Mouse (Mus musculus) heart, adult 9 months (tissue): ENCODE measurements around the gene Ctsl.

Experiments
- DNase-seq, 2 experiments: peaks; one replicate each; pipeline ENCODE4 v3.0.0; 2022; ENCODE audit warnings: low spot score in 2 of 2

Ctsl gene

DNA sequence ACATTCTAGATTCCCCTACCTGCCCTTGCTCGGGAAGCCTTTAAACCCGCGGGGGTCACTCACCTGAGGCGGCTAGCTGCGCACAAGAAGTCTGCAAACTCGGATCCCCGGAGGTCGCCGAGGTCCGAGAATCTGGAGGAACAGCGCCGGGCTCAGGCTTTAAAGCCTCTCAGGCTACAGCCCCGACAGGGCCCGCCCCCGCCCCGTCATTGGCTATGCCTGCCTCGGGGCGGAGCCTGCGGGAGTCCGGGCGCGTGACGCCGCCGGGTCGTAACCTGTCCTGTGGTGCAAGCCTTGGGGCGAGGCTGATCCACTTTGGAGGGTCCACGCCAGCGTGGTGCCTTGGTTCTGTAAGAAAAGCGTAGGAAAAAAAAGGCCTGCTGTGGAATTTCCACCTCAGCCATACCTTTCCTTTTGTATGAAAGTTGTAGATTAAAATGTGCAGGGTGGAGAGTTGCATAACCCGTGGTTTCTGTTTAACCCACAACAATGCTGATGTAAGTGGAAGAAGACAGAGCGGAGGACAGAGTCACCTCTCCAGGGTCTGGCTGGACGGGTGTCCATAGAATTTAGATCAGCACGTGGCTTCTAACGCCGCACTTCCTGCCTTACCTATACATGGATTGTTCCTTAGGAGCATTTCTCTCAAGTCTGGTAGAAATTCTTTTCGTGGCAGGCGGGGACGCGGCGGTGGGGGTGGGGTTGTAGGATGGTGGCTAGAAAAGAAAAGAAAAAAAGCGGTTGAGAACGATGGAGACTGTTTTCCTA is at the start of gene Ctsl:
Gene Ctsl (minus strand): TSS at position 718 of the 768 bp plus-strand sequence.
- DNase-seq, result peak; percentile 97

DNA sequence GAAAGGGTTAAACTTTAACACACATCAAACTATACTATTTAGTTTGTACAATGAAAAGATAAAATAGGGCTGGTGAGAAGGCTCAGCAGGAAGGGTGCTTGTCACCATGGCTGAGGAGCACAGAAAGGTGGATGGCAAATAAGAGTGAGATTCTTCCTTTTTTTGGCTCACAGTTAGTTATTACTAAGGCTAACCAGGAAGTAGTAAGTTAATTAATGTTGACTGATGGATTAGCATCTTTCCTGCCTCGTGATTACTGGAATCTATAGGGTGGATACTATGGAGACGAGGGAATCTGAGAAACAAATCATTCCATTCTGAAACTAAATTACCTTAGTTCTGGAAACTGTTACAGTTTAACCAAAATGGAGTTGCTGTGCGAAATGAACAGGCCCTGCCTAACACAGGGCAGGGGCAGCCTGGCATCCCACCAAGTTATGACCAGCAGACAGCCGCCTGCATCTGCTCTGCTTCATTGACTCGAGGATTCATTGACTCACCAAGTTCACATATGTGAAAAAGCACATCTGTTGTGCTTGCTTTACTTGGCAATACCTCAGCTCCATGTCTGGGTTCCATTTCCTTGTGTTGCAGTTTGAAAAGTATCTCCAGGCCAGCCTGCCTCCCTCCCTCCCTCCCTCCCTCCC is 46.4 kb upstream of the Ctsl start:
- DNase-seq, result peak; percentile 34 to 41

DNA sequence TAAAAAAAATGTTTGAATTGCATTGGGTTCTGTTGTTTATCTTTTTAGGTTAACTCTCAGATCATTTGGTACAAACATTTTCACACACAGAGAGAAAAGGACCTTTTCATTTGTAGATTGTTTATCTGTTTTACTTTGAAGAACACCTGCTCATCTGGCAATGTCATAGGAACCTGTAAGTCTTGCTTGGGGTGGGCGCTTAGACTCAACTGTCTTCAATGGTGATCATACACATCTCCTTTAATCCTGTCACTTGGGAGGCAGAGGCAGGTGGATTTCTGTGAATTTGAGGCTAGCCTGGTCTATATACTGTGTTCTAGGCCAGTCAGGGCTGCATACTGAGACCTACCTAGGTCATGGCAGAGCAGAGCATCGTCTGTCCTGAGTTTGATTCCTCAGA is 45.0 kb upstream of the Ctsl start:
- DNase-seq, result no peak

DNA sequence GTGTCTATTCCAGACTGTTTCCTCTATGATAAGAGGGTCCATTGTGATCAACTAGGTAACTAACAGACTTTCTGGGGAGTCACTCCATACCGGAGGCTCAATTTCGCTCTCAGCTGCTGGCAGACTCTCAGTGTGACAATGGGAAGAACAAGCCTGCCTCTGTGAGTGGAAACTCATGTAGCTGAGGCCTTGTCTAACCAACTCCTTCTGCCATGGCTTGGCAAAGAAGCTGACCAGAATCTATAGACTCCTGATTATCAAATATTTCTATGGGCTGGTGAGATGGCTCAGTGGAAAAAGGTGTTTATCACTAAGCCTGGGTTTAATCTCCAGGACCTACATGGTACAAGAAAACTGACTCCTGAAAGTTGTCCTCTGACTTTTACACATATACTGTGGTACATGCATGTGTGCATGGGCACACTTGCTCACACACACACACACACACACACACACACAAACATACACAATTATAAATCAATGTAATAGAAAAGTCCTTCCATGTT is 42.1 kb upstream of the Ctsl start:
- DNase-seq, result no peak

DNA sequence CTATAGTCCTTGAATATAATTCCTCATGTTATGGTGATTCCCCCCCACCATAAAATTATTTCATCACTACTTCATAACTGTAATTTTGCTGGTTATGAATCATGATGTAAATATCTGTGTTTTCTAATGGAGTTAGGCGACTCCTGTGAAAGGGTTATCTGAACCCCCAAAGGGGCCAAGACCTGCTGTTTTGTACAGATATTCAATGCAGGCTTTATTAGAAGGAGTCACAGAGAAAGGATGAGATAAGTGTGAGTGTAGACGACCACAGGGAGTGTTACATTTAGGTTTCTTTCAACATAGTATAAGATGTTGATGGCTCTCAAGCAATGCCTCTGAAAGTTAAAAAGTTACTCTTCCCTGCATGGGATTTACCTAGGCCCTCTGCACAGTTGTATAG is 40.6 kb upstream of the Ctsl start:
- DNase-seq, result no peak

DNA sequence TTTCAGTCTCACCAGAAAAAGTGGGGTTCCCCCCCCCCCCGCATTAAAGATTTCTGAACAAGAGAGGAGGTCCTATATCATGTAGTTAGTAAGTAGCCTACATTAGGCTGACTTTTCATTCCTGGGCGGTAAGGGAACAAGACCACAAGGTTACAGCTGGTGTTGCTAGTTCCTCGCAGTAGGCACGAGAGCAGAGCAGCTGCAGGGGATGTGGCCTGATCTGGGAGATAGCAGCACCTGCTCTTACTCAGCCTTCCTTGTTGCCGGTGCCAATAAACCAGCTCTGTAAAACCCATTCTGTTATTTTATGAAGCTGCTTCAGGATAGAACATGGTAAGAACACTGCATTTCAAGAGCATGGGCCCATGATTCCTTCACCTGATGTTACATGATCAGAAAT is 39.9 kb upstream of the Ctsl start:
- no peak for DNase-seq

DNA sequence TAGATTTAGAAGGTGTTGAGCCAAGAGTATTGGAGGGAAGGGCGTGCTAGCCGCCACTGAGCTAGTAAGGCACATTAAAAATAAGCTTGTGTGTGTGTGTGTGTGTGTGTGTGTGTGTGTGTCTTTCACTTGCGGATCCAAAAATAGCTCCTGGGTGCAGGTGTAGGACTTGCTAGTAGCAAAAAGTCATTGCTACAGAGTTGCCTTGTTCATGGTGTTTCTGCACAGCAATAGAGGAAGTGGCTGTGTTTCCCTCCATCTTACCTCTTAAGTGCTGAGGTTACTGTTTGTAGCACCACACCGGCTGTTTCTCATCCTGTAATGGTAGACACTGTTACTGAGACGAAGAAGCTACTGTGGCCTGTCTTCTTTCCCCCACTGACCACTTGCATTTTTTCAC is 37.3 kb upstream of the Ctsl start:
- no peak for DNase-seq

DNA sequence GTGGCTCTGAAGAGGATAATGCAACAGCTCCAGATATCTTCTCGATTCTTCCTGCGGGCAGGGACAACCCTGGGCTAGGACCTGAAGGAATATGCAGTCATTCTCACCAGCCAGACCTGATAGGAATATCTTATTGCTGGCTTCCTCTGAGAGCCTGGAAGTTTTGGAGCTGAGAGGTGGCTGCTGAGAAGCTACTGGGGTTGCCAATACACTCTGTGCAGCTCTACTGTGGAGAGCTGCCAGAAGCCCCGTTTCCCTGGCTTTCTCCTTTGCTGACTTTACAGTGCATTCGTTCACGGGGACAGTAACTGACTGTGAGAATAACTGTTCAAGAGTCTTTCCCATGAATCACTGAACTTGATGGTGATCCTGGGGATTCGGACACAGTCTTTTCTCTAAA is 34.9 kb upstream of the Ctsl start:
- DNase-seq, result no peak

DNA sequence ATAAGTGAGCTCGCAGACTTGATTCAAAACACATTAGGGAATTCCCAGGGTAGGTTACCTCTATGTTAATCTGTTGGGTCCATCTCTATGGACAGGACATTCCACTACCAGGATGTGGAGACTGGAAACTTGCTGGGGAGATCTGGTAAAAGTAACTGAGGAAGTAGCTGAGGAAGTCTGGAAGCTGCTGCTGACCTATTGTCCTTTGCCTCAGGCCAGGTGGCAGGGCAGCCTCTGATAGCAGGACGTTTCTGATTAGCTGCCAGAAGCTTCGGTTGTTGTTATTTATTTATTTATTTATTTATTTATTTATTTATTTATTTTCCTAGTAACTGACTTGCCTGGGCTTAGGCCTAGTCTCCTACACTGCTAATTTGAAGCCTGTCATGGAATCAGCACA is 32.8 kb upstream of the Ctsl start:
- DNase-seq, result peak in 1 of 2 experiments; percentile 34

DNA sequence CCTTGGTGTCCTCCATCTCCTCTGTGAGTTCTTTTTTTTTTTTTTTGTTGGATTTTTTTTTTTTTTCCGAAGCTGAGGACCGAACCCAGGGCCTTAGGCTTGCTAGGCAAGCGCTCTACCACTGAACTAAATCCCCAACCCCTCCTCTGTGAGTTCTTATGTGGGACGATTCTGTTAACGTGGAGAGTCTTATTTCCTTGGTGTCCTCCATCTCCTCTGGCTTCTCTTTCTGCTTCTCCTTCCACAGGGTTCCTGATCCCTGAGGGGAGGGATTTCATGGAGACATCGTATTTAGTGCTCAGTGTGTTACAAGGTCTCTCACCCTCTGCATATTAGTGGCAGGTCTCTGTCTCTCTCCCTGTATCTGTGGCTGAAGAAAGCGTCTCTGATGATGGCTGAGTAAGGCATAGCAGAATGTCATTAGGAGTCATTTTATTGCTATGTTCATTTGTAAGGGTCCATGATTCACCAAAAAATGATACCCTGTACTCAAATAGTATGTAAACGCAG is 32.3 kb upstream of the Ctsl start:
- DNase-seq, result no peak

DNA sequence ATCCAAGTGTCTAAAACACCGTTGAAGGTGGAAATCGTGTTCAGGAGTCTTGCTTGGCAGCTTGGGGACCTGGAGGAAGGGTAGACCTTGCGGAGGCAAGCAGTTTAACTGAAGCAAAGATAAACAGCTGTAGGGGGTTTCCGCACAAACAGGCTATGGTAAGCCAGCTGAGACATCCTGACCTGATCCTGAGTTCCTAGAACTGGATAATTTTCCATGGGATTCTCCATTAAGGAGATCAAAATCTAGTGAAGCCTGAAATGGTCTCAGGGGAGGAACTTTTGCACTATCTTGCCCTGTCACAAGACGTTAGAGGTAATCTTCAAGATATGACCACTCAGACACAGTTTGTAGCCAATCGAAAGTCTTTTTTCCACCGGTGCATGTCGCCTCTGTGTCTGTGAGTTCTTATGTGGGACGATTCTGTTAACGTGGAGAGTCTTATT is 31.8 kb upstream of the Ctsl start:
- no peak for DNase-seq

DNA sequence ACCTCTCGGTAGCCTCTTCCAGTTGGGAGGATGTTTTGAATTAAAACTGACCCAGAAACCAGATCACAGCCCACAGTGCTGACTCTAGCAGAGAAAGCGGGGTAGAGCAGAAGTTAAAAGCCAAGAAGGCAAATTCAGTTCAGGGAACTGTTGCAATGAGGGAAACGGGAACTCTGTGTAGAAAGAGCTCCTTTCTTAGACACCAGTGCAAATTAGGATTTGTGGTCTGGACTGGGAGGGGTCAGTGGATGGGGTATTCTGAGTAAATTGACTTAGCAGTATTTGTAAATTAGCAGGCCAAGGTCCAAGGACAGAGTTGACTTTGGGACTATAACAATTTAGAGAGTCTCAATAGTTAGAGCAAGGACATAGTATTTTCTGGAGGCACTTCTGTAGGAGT is 31.3 kb upstream of the Ctsl start:
- DNase-seq, result peak in 1 of 2 experiments; percentile 42

DNA sequence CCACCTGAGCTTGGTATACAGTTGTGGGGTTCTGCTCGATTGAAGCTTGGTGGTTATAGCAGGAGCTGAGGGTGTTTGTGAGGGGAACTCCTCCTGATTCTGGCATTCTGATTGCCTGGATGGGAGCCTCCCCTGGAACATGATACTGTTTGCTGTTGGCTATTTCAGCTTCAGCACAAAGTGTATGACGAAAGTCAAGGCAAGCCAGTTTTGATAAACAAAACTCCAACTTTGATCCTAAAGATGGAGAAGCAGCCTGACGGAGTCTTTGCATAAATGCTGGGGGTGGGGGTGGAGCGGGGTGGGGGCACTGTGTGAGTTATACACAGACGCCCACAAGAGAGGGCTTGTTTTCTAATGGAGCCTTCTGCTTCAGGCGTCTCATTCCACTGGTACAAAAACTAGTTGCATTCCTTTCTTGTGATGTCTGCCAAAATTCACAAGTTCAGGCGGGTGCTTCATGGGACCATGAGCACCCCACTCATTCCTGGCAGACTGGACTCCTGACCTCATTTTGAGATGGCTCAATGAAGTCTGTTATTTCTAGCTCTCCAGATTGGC is 30.2 kb upstream of the Ctsl start:
- peak; percentile 68 to 75 for DNase-seq

DNA sequence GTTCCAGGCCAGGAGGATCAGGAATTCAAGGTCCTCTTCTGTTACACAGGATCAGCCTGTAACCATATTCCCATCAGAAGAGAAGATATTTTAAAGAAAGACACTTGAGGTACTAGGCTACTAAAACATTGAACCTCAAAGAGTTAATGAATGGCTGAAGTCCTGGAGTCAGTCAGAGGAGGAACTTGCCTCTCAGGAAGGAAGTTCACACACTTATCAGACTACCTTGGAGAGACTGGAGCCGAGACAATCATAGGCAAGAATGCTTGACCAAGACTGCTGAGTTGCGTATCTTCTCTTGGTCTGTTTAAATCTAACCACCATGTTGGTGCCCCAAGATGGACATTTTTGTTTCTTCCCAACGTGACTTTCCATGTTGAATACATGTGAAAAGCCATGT is 29.2 kb upstream of the Ctsl start:
- DNase-seq, result no peak

DNA sequence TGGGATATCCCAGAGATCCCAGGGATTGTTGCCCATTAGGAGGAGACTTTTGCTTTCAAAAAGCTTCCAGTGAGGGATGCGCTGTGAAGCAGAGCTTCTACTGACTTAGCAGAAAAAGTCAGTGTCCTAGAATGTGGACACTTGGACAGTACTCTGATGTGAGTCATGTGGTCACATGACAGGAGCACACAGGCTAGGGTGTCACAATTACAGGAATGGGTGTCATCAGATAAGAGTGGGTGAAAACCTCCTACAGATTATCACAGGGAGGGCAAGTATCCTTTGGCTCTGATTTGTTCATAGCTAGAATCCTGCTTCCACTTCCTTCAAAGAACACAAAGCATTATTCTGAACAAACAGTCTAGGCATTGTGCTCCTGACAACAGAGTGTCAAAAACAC is 27.4 kb upstream of the Ctsl start:
- DNase-seq, result no peak

DNA sequence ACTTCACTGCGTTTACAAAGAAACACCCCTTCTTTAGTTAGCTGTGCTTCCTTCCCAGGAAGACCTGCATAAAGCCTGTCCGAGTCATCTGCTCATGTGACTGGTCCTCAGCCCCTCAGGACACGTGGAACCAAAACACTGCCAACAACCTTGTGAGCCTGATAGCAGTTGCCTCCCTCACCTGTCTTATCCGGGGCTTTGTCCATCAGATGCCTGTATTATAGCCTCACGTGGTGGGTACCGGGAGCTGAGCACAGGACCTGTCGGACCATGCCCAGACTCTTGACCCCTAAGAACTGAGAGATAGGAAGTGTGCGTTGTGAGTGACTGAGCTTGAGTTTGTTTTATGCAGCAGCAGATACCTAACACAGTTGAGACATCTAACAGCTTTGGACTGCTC is 26.3 kb upstream of the Ctsl start:
- no peak for DNase-seq

DNA sequence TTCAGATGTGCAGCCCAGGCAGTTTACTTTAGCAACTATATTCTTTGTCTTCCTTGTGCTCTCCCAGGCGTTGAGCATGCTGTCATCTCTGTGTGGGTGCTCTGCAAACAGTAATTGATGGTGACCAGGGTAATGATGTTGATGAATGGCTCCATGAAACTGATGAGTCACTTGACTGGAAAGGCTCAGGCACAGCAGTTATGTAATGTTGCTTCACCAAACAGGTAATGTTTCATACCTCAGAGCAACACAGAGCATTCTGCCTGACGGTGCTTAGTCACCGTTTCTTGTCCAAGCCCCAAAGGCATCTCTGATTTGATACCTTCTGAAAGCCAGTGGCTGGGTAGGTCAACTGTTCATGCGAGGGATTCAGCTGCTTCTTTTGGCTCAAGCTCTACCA is 17.7 kb upstream of the Ctsl start:
- no peak for DNase-seq

DNA sequence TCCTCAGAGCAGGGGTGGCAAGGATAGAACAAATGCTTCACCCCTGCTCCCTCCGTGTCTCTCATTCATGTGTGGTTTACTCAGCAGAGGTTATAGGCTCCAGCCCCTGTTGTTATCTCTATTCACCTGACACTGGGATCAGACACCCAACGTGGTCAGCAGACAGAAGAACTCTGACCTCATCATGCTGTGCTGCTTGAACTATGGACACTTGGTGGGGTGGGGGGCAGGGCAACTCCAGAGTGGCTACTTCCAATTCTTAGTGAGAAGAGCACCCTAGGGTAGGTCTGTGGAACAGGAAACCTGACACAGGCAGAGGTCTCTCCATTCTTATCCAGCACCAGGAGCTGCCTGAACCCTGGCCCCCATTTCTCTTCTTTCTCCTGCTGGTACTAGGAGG is 15.4 kb upstream of the Ctsl start:
- DNase-seq, result no peak

DNA sequence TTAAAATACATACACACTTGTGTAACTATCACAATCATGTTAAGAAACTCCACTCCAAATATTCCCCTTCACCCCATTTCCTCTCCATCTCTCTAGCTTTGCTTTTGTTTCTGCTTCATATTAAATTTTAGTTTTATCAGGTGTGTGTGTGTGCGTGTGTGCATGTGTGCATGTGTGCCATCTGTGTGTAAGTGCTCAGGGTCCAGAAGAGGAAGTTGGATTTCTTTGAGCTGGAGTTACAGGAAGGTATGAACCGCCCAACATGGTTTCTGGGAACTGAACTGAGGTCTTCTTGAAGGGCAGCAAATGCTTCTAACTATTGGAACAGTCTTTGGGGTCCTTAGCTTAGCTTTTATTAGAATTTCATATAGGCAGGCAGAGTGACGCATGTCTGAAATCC is 14.2 kb upstream of the Ctsl start:
- no peak for DNase-seq

DNA sequence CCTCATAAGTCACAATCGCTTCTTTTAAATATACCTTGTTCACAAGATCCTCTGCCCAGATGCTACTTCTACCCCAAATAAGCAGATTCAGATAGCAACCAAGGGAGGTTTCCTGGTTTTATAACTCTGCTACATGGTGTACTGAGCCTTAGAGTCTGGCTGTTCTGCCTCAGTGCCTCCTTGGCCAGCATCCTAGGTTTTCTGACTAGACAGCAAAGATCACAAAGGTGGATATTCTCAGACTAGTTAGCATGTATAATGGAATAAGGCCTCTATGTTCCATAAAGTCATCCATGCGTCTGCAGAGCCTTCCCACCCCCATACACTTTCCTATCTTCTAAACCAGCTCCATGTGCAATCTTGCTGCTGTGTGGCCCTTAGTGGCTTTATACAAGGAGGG is 9.6 kb upstream of the Ctsl start:
- no peak for DNase-seq

DNA sequence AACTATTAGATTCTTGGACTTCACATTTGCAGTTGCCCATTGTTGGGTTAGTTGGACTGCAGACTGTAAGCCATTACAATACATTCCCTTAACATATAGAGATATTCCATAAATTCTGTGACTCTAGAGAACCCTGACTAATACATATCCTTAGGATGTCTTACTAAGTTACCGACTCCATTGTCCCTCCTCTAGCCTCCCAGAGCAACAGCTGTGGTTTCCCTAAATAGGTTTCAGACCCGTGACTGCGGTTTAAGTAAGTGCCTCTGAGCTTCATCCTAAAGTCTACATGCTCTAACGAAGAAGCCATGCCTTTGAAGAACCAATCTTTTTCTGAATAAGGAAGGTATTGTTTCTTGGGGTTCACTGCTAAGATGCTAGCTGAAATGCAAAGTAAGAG is 7.9 kb upstream of the Ctsl start:
- no peak for DNase-seq

DNA sequence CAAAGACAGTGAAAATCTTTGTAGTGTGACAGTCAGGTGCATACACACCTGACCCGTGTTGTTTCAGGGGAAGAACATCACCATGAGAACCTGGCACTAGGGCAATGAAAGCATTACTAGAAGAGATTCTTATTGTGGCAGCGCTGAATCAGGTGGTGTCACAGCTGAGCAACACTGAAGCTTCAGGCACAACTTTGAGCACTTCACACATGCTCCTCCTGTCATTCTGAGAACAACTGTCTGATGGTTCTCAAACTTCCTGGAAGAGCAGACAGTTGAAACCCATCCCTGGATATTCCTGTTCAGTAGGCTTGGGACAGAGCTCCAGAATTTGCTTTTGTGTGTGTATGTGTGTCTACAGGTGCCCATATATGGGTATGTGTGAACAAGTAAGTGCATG is 5.8 kb upstream of the Ctsl start:
- no peak for DNase-seq

DNA sequence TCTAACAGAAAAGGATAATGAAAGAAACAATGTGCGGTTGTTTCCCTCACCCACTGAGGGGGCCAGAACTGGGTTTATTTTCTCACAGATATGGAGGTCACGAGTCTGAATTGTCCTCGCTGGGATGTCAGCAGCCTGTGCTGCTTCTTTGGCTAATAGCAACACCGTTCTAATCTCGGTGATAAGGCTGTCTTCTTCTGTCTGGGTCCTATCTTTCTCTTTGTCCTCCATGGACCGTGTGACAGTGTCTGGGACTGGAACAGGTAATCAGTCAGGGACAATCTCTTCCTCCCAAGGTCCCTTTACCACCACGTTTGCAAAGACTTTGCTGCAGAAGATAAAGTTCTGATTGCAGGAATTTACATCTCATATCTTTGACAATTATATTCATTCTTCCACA is 4.5 kb upstream of the Ctsl start:
- no peak for DNase-seq
